Mouse (Mus musculus): ENCODE results near the gene Olfr1080. TPM values are rescaled to one million over a fixed set of nuclear protein-coding genes. Genes with fewer than 3 reads are reported as not detected.
"Not testable (repeated sequence)": the region's sequence is repeated elsewhere in the genome, so short reads cannot be mapped to it uniquely, and the experiment has no call there.

Olfr1080 gene
- polyA plus RNA-seq (2015; fragmentation: Nextera tagmentation; extraction: Ambion mirVana), result not detected in 2 replicates

GRCm38 (mm10) chr2:86558135-86558534 is at the start of gene Olfr1080:
Olfr1080 (minus strand) TSS chr2:86558235.
- ATAC-seq (ENCODE audit: low read depth); H3K4me3 ChIP-seq (ENCODE audit: low read length); H3K27me3 ChIP-seq (ENCODE audit: control insufficient read depth, insufficient read depth, low read depth, low read length); H3K4me1 ChIP-seq (replicated peaks; ENCODE audit: control insufficient read depth, insufficient read depth, low read length); H3K27ac ChIP-seq (ENCODE audit: low read length); H3K4me2 ChIP-seq (ENCODE audit: low read depth, low read length); H3K9me3 ChIP-seq (ENCODE audit: control insufficient read depth, low read length); H3K9ac ChIP-seq (ENCODE audit: low read length); H3K36me3 ChIP-seq (ENCODE audit: control insufficient read depth, insufficient read depth, low read length): not testable (repeated sequence)

GRCm38 (mm10) chr2:86598866-86599265 is 40.8 kb upstream of the Olfr1080 start, which contains the start of gene Olfr1082:
Olfr1082 (minus strand) TSS chr2:86598966.
- H3K27me3 ChIP-seq (ENCODE audit: control insufficient read depth, insufficient read depth, low read depth, low read length); H3K4me1 ChIP-seq (replicated peaks; ENCODE audit: control insufficient read depth, insufficient read depth, low read length); H3K36me3 ChIP-seq (ENCODE audit: control insufficient read depth, insufficient read depth, low read length); H3K9me3 ChIP-seq (ENCODE audit: control insufficient read depth, low read length); H3K27ac ChIP-seq (ENCODE audit: low read length); ATAC-seq (ENCODE audit: low read depth); H3K4me3 ChIP-seq (ENCODE audit: low read length); H3K4me2 ChIP-seq (ENCODE audit: low read depth, low read length); H3K9ac ChIP-seq (ENCODE audit: low read length): not testable (repeated sequence)
- WGBS, result 33% methylated on average over 1 of the region's 1 CpGs

GRCm38 (mm10) chr2:86542380-86542779 is 15.7 kb downstream of the Olfr1080 start, which contains the start of gene Olfr1079:
Olfr1079 (minus strand) TSS chr2:86542480.
- WGBS, result 58% methylated on average over 1 of the region's 1 CpGs

GRCm38 (mm10) chr2:86530991-86531390 is 27.0 kb downstream of the Olfr1080 start:
- no peaks in the 10 kb centered on the region for H3K4me1 ChIP-seq (replicated peaks; ENCODE audit: control insufficient read depth, insufficient read depth, low read length)
- no peak overlapping the region for H3K4me3 ChIP-seq (ENCODE audit: low read length)
- H3K27me3 ChIP-seq (ENCODE audit: control insufficient read depth, insufficient read depth, low read depth, low read length), result no peaks in the 10 kb centered on the region
- 61% methylated on average over 1 of the region's 1 CpGs for WGBS
- H3K36me3 ChIP-seq (ENCODE audit: control insufficient read depth, insufficient read depth, low read length), result no peaks in the 10 kb centered on the region
- no peak overlapping the region for H3K9ac ChIP-seq (ENCODE audit: low read length)
- no peaks in the 10 kb centered on the region for H3K9me3 ChIP-seq (ENCODE audit: control insufficient read depth, low read length)
- ATAC-seq (ENCODE audit: low read depth), result no peak
- H3K27ac ChIP-seq (ENCODE audit: low read length), result no peak overlapping the region
- H3K4me2 ChIP-seq (ENCODE audit: low read depth, low read length), result no peak overlapping the region

More at GRCm38 (mm10) chr2:86542380-86542779, 15.7 kb downstream of the Olfr1080 start, which contains the start of gene Olfr1079:
- Histone ChIP-seq H3K4me3 (ENCODE audit: low read length) (no peak within 1 kb of the TSS), H3K27me3 (ENCODE audit: control insufficient read depth, insufficient read depth, low read depth, low read length) (no peaks in the 10 kb centered on the region), H3K36me3 (ENCODE audit: control insufficient read depth, insufficient read depth, low read length) (no peaks in the 10 kb centered on the region), H3K4me1 (replicated peaks; ENCODE audit: control insufficient read depth, insufficient read depth, low read length) (no peaks in the 10 kb centered on the region), H3K27ac (ENCODE audit: low read length) (no peak within 1 kb of the TSS), H3K9me3 (ENCODE audit: control insufficient read depth, low read length) (no peaks in the 10 kb centered on the region), H3K4me2 (ENCODE audit: low read depth, low read length) (no peak within 1 kb of the TSS), H3K9ac (ENCODE audit: low read length) (no peak within 1 kb of the TSS)
- no peak for ATAC-seq (ENCODE audit: low read depth)

GRCm38 (mm10) chr2:86508161-86508560 is 49.9 kb downstream of the Olfr1080 start, which contains the start of gene Olfr1076:
Olfr1076 (plus strand) TSS chr2:86508461.
- no peak for ATAC-seq (ENCODE audit: low read depth)
- Histone ChIP-seq H3K9me3 (ENCODE audit: control insufficient read depth, low read length) (no peaks in the 10 kb centered on the region), H3K4me1 (replicated peaks; ENCODE audit: control insufficient read depth, insufficient read depth, low read length) (no peaks in the 10 kb centered on the region), H3K4me3 (ENCODE audit: low read length) (no peak within 1 kb of the TSS), H3K4me2 (ENCODE audit: low read depth, low read length) (no peak within 1 kb of the TSS), H3K27ac (ENCODE audit: low read length) (no peak within 1 kb of the TSS), H3K27me3 (ENCODE audit: control insufficient read depth, insufficient read depth, low read depth, low read length) (no peaks in the 10 kb centered on the region), H3K36me3 (ENCODE audit: control insufficient read depth, insufficient read depth, low read length) (no peaks in the 10 kb centered on the region), H3K9ac (ENCODE audit: low read length) (no peak within 1 kb of the TSS)
- WGBS, result 82% methylated on average over 1 of the region's 1 CpGs

Other genes with a start within 250 kb of the Olfr1080 start
- not detected in 2 replicates for gene Olfr1053, start 243.0 kb downstream of the Olfr1080 start, polyA plus RNA-seq (2015; fragmentation: Nextera tagmentation; extraction: Ambion mirVana)
- not detected in 2 replicates for gene Olfr1054, start 222.8 kb downstream of the Olfr1080 start, polyA plus RNA-seq (2015; fragmentation: Nextera tagmentation; extraction: Ambion mirVana)
- not detected in 2 replicates for gene Olfr1055, start 208.0 kb downstream of the Olfr1080 start, polyA plus RNA-seq (2015; fragmentation: Nextera tagmentation; extraction: Ambion mirVana)
- not detected in 2 replicates for gene Olfr1056, start 195.8 kb downstream of the Olfr1080 start, polyA plus RNA-seq (2015; fragmentation: Nextera tagmentation; extraction: Ambion mirVana)
- gene Olfr1057, start 179.8 kb downstream of the Olfr1080 start, polyA plus RNA-seq (2015; fragmentation: Nextera tagmentation; extraction: Ambion mirVana), result not detected in 2 replicates
- not detected in 2 replicates for gene Olfr1058, start 169.7 kb downstream of the Olfr1080 start, polyA plus RNA-seq (2015; fragmentation: Nextera tagmentation; extraction: Ambion mirVana)
- not detected in 2 replicates for gene Olfr1061, start 144.2 kb downstream of the Olfr1080 start, polyA plus RNA-seq (2015; fragmentation: Nextera tagmentation; extraction: Ambion mirVana)
- gene Olfr1062, start 131.5 kb downstream of the Olfr1080 start, polyA plus RNA-seq (2015; fragmentation: Nextera tagmentation; extraction: Ambion mirVana), result not detected in 2 replicates
- gene Olfr1065, start 107.6 kb downstream of the Olfr1080 start, polyA plus RNA-seq (2015; fragmentation: Nextera tagmentation; extraction: Ambion mirVana), result not detected in 2 replicates
- gene Olfr1066, start 102.0 kb downstream of the Olfr1080 start, polyA plus RNA-seq (2015; fragmentation: Nextera tagmentation; extraction: Ambion mirVana), result not detected in 2 replicates
- gene Olfr228, start 70.8 kb downstream of the Olfr1080 start, polyA plus RNA-seq (2015; fragmentation: Nextera tagmentation; extraction: Ambion mirVana), result not detected in 2 replicates
- gene Olfr1076, start 49.8 kb downstream of the Olfr1080 start, polyA plus RNA-seq (2015; fragmentation: Nextera tagmentation; extraction: Ambion mirVana), result not detected in 2 replicates
- not detected in 2 replicates for gene Olfr1079, start 15.8 kb downstream of the Olfr1080 start, polyA plus RNA-seq (2015; fragmentation: Nextera tagmentation; extraction: Ambion mirVana)
- gene Olfr1082, start 40.7 kb upstream of the Olfr1080 start, polyA plus RNA-seq (2015; fragmentation: Nextera tagmentation; extraction: Ambion mirVana), result not detected in 2 replicates
- not detected in 2 replicates for gene Olfr1084, start 81.5 kb upstream of the Olfr1080 start, polyA plus RNA-seq (2015; fragmentation: Nextera tagmentation; extraction: Ambion mirVana)
- gene Olfr1085, start 103.8 kb upstream of the Olfr1080 start, polyA plus RNA-seq (2015; fragmentation: Nextera tagmentation; extraction: Ambion mirVana), result not detected in 2 replicates
- not detected in 2 replicates for gene Olfr1086, start 121.9 kb upstream of the Olfr1080 start, polyA plus RNA-seq (2015; fragmentation: Nextera tagmentation; extraction: Ambion mirVana)
- gene Olfr1087, start 140.2 kb upstream of the Olfr1080 start, polyA plus RNA-seq (2015; fragmentation: Nextera tagmentation; extraction: Ambion mirVana), result not detected in 2 replicates
- gene Olfr1089, start 175.5 kb upstream of the Olfr1080 start, polyA plus RNA-seq (2015; fragmentation: Nextera tagmentation; extraction: Ambion mirVana), result not detected in 2 replicates
- gene Olfr1090, start 200.8 kb upstream of the Olfr1080 start, polyA plus RNA-seq (2015; fragmentation: Nextera tagmentation; extraction: Ambion mirVana), result not detected in 2 replicates
- not detected in 2 replicates for gene Olfr1093, start 224.2 kb upstream of the Olfr1080 start, polyA plus RNA-seq (2015; fragmentation: Nextera tagmentation; extraction: Ambion mirVana)